Mouse (Mus musculus) limb, embryonic 15.5 days (tissue): ENCODE measurements around the gene Shq1. TPM values are rescaled to one million over a fixed set of nuclear protein-coding genes. Genes with fewer than 3 reads are reported as not detected.

Experiments
- ATAC-seq: fragments of 200-750 bp; cut with Nextera tagmentation; 2 replicates; pipeline ENCODE4 v1.8.0; 2017; ENCODE audit warnings: low read depth, moderate TSS enrichment; ENCODE audit not compliant: insufficient number of reproducible peaks, low FRiP score, low TSS enrichment
- H3K27ac ChIP-seq: fragments of 300-500 bp; sonication (generic); 2 replicates; pipeline ENCODE4 v1.5.1; 2015; ENCODE audit warnings: moderate library complexity, mild to moderate bottlenecking, inconsistent platforms
- H3K27me3 ChIP-seq: fragments of 300-500 bp; sonication (generic); 2 replicates; pipeline ENCODE4 v1.6.1; 2015; ENCODE audit warnings: inconsistent platforms
- H3K36me3 ChIP-seq: fragments of 300-500 bp; sonication (generic); 2 replicates; pipeline ENCODE4 v1.6.1; 2015; ENCODE audit warnings: inconsistent platforms
- H3K4me1 ChIP-seq: fragments of 300-500 bp; sonication (generic); 2 replicates; pipeline ENCODE4 v1.6.1; 2015; ENCODE audit warnings: inconsistent platforms
- H3K4me2 ChIP-seq: fragments of 300-500 bp; sonication (generic); 2 replicates; pipeline ENCODE4 v1.6.1; 2015; ENCODE audit warnings: mild to moderate bottlenecking, inconsistent platforms
- H3K4me3 ChIP-seq: fragments of 300-500 bp; sonication (generic); 2 replicates; pipeline ENCODE4 v1.5.1; 2015; ENCODE audit warnings: mild to moderate bottlenecking, inconsistent platforms
- H3K9ac ChIP-seq: fragments of 300-500 bp; sonication (generic); 2 replicates; pipeline ENCODE4 v1.6.1; 2015; ENCODE audit warnings: inconsistent platforms
- H3K9me3 ChIP-seq: fragments of 300-500 bp; sonication (generic); 2 replicates; pipeline ENCODE4 v1.6.1; 2016; ENCODE audit warnings: inconsistent platforms
- WGBS: fragments of 180-500 bp; shearing (Covaris S2); methylation state at CpG from one replicate; pipeline ENCODE4 v1.1.7; 2015; 5-methylcytosine and 5-hydroxymethylcytosine counted together
- polyA plus RNA-seq: library from polyadenylated mRNA; unstranded; fragments of >200 nt; fragmentation: Nextera tagmentation; extraction: Ambion mirVana; gene quantifications from 2 replicates; pipeline ENCODE4 v1.2.1, GENCODE M21; 2015

Gene Shq1
- polyA plus RNA-seq, 1 experiment from 2014 or later: 14.3 TPM

DNA sequence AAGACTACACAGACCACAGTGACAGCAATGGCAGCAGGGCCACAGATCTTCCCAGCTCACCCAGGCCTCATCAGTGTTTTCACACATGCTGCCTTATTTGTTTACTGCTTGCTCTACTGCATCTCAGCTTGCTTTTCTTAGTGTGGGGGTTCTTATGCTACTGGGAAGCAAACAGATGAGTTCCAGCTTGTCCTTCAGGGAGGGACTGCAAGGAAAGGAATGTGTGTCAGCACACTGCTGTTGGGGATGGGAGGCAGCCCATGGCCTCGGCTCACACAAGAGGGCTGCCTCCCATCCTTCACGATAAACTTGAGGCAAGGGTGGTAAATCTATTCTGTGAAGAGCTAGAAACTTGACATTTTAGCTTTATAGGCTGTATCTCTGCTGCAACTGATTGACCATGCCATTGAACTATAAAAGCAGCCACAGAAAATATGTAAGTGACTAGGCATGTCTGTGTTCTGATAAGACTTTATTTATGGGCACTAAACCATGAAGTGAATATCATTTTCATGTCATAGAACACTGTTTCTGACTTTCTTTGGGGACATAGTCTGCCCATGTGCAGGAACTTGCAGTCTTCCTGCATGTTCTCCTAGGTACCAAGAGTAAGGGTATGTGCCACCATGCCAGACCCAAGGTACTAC, 48.0 kb downstream of the Shq1 start:
- no peak for ATAC-seq
- Histone ChIP-seq H3K27ac (no peak overlapping the region), H3K9me3 (no peaks in the 10 kb centered on the region), H3K9ac (no peak overlapping the region), H3K36me3 (peaks cover 4% of the 10 kb centered on the region; the same call in 1 of the 2 replicates), H3K4me1 (0 out of 2 replicates have a peak, but pooled peaks cover 4% of the 10 kb centered on the region), H3K4me2 (no peak overlapping the region), H3K4me3 (no peak overlapping the region), H3K27me3 (no peaks in the 10 kb centered on the region)
- 54% methylated on average over 2 of the region's 2 CpGs for WGBS

DNA sequence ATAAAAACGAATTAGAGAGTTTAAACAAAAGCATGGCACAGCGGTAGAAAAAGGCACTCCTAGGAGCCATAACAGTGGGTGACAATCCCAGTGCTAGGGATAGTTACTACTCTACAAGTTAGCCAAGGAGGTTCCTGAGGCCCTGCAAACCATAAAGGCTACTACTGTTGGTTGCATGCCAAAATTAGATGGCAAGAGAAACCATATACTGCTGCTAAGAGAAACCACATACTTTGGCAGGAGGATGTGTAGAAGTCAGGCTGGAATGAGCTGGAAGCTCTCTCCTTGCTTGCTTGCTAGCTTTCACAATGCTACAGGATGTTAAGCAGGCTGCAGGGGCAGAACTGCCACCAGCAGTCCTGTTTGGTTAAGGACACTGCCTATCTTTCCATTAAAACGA, 50.5 kb downstream of the Shq1 start:
- ATAC-seq: no peak
- Histone ChIP-seq H3K27me3 (no peaks in the 10 kb centered on the region), H3K36me3 (no peaks in the 10 kb centered on the region), H3K9ac (no peak overlapping the region), H3K4me1 (0 out of 2 replicates have a peak, but pooled peaks cover 4% of the 10 kb centered on the region), H3K27ac (no peak overlapping the region), H3K4me2 (no peak overlapping the region), H3K9me3 (no peaks in the 10 kb centered on the region), H3K4me3 (no peak overlapping the region)
- 62% methylated on average over 3 of the region's 3 CpGs for WGBS

DNA sequence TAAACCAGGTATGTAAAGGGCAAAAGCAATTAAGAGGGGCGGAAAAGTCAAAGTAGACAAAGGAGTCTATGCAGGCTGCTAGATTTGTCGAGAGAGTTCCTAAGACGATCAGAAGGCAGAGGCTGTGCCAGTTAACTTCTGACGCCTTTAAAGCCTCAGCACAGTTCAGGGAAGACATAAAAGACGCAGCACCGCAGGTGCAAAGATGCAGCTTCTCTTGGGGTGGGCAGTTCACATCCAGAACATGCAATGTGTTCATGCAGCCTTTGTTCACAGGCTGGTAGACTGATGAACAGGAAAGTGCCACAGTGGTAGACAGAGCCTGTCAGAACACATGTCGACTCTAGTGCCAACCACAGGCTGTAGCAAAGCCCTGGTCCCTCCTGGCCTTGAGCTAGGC, 51.6 kb downstream of the Shq1 start:
- no peak for ATAC-seq

DNA sequence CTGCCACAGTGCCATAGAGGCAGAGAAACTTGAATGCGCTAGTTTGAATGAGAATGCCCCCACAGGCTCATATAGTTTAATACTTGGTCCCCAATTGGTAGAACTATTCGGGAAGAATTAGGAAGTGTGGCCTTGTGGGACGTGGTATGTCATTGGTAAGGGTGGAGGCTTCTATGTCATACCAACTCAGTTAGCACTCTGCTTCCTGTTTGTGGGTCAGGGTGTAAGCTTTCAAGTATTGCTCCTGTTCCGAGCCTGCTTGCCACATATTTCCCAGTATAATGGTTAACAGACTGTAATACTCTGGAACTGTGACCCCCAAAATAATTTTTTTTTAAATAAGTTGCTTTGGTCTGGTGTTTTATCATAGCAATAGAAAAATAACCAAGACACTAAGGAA, 54.8 kb downstream of the Shq1 start:
- 83% methylated on average over 4 of the region's 4 CpGs for WGBS
- no peaks in the 10 kb centered on the region for H3K9me3 ChIP-seq

More for the DNA sequence above, 51.6 kb downstream of the Shq1 start:
- Histone ChIP-seq H3K27ac (no peak overlapping the region), H3K36me3 (no peaks in the 10 kb centered on the region), H3K4me1 (0 out of 2 replicates have a peak, but pooled peaks cover 4% of the 10 kb centered on the region), H3K4me3 (no peak overlapping the region), H3K9ac (no peak overlapping the region), H3K4me2 (no peak overlapping the region), H3K27me3 (no peaks in the 10 kb centered on the region), H3K9me3 (no peaks in the 10 kb centered on the region)
- 86% methylated on average over 7 of the region's 7 CpGs for WGBS

DNA sequence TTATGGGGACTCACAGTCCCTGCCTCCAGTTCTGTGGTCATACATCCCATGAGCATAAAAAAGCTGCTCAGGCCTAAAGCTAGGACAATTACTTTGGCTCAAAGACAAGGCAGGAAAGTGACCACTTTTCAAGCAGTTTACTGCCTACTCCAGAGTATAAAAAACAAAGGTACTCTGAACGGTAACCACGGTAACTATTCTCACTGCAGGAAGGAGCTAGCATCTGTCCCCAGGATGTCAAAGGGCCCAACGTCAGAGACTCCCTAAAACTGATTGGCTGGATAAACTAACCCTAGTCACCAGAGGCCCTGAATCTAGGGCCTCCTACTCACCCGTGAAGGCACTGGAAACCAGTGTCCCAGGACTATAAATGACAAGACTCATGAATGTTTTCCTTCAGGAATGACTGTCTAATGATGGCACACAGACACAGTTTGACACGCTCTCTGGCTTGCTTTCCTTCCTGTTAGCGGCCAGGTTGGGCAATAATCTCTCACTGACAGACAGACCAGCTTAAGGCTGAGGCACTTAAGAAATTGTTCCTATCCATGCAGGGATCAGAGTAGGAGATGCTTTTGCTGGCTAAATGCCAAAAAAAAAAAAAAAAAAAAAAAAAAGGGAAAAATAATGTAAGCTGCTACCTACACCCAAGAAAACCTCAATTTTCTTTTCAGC, 57.2 kb downstream of the Shq1 start:
- Histone ChIP-seq H3K4me2 (no peak overlapping the region), H3K4me3 (no peak overlapping the region), H3K27ac (no peak overlapping the region), H3K36me3 (no peaks in the 10 kb centered on the region), H3K4me1 (peaks cover 8% of the 10 kb centered on the region; the same call in 1 of the 2 replicates), H3K27me3 (no peaks in the 10 kb centered on the region), H3K9me3 (no peaks in the 10 kb centered on the region), H3K9ac (no peak overlapping the region)
- WGBS: 60% methylated on average over 6 of the region's 6 CpGs
- ATAC-seq: no peak

More for the DNA sequence above, 54.8 kb downstream of the Shq1 start:
- no peak overlapping the region for H3K4me3 ChIP-seq
- no peak overlapping the region for H3K4me2 ChIP-seq
- H3K36me3 ChIP-seq: no peaks in the 10 kb centered on the region
- H3K9ac ChIP-seq: no peak overlapping the region
- H3K4me1 ChIP-seq: 0 out of 2 replicates have a peak, but pooled peaks cover 4% of the 10 kb centered on the region
- H3K27me3 ChIP-seq: no peaks in the 10 kb centered on the region
- no peak overlapping the region for H3K27ac ChIP-seq
- no peak for ATAC-seq

DNA sequence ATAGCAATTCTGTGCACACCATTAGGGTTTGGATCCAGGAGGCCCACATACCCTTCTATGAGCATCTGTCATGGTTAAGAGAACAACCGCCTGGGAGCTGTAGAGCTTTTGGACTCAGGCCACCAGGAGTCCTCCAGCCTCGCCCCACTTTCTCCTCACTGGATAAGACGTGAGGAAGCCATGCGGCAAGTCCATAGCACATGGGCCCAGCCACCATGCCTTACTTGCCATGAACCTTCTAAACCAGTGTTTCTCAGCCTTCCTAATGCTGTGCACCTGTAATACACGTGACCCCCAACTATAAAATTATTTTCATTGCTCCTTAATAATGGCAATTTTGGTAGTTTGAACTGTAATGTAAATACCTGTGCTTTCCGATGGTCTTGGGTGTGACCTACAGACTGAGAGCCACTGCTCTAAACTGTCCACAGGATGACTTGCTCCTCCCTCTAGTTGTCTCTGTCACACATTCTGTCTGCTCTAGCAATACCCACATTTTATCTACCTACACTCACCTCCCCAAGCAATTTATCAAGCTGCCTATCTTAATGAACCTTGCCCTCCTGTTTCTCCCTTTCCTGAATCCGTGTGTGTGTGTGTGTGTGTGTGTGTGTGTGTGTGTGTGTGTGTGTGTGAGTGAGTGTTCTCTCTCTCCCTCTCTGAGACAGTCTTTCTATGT, 59.9 kb downstream of the Shq1 start:
- ATAC-seq: no peak
- Histone ChIP-seq H3K27me3 (no peaks in the 10 kb centered on the region), H3K4me3 (no peak overlapping the region), H3K27ac (no peak overlapping the region), H3K9ac (no peak overlapping the region), H3K4me1 (peaks cover 10% of the 10 kb centered on the region; the same call in 1 of the 2 replicates), H3K4me2 (no peak overlapping the region), H3K9me3 (no peaks in the 10 kb centered on the region), H3K36me3 (no peaks in the 10 kb centered on the region)
- 85% methylated on average over 7 of the region's 7 CpGs for WGBS

DNA sequence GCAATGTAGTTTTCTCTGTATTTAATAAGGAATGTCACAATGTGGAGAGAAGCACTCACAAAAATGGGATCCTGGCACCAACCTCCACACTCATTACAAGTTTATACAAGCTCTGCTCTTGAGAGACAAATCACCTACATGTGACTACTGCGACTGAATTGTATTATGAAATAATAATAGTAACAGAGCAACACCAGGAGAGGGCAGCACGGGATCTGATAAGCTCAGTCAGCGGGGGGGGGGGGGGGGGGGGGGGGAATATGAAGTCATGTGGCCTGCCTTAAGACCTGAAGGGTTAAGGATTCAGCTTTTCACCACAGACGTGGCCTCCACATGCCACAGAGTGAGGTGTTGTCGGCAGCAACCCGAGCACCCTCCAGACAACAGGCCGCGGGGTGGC, 60.8 kb downstream of the Shq1 start:
- no peaks in the 10 kb centered on the region for H3K27me3 ChIP-seq

DNA sequence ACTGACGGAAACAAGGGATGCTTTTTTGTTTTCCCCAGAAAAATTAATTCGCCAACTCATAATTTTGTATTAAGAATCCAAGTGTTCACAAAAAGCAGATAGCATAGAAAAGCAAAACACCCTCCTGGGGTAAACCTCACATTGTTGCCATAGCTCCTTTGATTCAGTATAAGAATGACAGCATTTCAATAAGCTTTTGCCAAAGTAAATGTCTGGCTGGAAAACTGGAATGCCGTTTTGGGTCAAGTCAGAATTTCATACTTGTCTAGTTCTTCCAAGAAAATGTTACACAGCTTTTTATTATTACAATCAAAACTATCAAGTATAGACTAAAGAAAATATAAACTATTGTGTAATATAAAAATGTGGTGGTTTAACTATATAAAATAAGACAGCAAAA, 61.7 kb downstream of the Shq1 start:
- peaks cover 10% of the 10 kb centered on the region; the same call in 1 of the 2 replicates for H3K4me1 ChIP-seq
- no peak for ATAC-seq
- no peak overlapping the region for H3K27ac ChIP-seq
- WGBS: 83% methylated on average over 3 of the region's 3 CpGs
- H3K9me3 ChIP-seq: no peaks in the 10 kb centered on the region
- H3K4me2 ChIP-seq: no peak overlapping the region
- H3K27me3 ChIP-seq: no peaks in the 10 kb centered on the region
- no peak overlapping the region for H3K4me3 ChIP-seq
- no peak overlapping the region for H3K9ac ChIP-seq
- no peaks in the 10 kb centered on the region for H3K36me3 ChIP-seq

More for the DNA sequence above, 60.8 kb downstream of the Shq1 start:
- WGBS: 61% methylated on average over 8 of the region's 8 CpGs
- no peak overlapping the region for H3K4me2 ChIP-seq
- no peaks in the 10 kb centered on the region for H3K36me3 ChIP-seq
- H3K4me3 ChIP-seq: no peak overlapping the region
- no peaks in the 10 kb centered on the region for H3K9me3 ChIP-seq
- ATAC-seq: no peak
- no peak overlapping the region for H3K27ac ChIP-seq
- H3K9ac ChIP-seq: no peak overlapping the region
- H3K4me1 ChIP-seq: peaks cover 10% of the 10 kb centered on the region; the same call in 1 of the 2 replicates

DNA sequence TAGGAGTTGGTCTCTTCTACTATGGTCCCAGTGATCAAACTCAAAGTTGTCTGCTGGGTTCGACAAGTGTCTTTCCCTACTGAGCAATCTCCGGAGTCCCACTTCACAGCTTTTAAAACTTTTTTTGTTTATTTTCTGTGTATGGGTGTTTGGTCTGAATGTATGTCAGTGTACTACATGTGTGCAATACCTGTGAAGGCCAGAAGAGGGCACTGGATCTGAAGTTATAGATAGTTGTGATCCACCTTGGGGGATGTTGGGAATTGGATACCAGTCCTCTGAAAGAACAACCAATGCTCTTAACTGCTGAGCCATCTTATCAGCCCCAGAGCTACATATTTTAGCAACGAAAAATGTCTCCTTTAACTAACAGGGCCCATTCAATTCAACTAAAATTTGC, 62.5 kb downstream of the Shq1 start:
- H3K4me1 ChIP-seq: peaks cover 17% of the 10 kb centered on the region; the same call in 1 of the 2 replicates
- H3K9me3 ChIP-seq: no peaks in the 10 kb centered on the region
- H3K36me3 ChIP-seq: no peaks in the 10 kb centered on the region
- WGBS: 93% methylated on average over 3 of the region's 3 CpGs
- no peak overlapping the region for H3K4me3 ChIP-seq
- no peak overlapping the region for H3K27ac ChIP-seq
- H3K9ac ChIP-seq: no peak overlapping the region
- no peaks in the 10 kb centered on the region for H3K27me3 ChIP-seq
- H3K4me2 ChIP-seq: no peak overlapping the region
- no peak for ATAC-seq

DNA sequence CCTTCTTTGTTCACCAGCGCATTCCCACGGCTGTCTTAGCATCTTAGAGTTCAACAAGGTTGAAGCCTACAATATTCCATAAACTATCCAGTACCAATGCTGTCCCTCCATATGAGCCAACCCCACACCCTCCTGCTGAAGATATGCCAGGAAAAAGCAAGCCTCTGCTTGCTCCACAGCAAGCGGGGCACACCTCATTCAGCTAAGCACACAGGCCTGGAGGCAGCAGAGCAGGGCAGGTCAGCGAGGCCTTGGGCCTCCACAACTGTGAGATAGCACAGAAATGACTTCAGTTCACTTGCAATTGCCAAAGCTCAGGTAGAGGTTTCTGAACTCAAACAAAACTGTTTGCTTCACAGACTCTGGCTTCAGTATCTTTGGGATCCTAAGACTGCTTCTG, 64.2 kb downstream of the Shq1 start:
- Histone ChIP-seq H3K4me1 (peaks cover 20% of the 10 kb centered on the region; the same call in 1 of the 2 replicates), H3K4me3 (no peak overlapping the region), H3K9me3 (no peaks in the 10 kb centered on the region), H3K4me2 (no peak overlapping the region), H3K9ac (no peak overlapping the region), H3K27ac (no peak overlapping the region), H3K36me3 (no peaks in the 10 kb centered on the region), H3K27me3 (no peaks in the 10 kb centered on the region)
- no peak for ATAC-seq
- 70% methylated on average over 4 of the region's 4 CpGs for WGBS

DNA sequence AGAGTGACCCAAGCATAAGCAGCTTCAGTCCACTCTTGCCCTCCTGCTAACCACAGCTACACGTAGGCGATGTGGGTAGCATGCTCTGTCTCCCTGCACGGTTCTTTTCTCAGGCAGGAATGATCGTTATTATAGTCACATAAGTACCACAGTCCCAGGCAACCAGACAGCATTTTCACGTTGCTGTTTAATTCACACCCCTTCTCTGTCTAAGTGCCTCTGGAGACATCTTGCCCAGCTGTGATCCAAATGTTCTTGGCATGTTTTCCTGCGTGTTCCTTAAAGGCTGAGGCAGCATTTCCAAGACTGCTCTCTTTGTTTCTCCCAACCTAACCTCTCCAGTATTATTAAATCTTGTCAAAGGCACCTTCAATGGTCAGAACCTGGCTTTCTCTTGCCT, 67.3 kb downstream of the Shq1 start:
- no peak for ATAC-seq
- no peaks in the 10 kb centered on the region for H3K9me3 ChIP-seq
- WGBS: 34% methylated on average over 6 of the region's 6 CpGs

DNA sequence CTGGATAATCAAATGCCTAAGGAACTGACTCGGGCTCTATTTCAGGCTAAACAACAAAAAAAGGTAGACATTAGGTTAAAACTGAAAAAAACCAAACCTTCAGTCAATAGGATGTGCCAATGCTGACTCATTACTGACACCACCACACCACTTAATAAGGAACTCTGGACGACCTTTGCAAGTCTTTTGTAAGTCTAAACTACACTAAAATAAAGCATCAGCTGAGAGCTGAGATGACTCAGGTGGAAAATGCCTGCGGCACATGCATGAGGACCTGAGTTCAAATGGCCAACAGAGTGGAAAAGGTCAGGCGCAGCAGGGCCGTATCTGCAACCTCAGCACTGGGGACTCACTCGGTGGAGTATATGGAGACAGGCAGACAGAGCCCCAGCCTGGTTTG, 69.3 kb downstream of the Shq1 start:
- H3K4me3 ChIP-seq: no peak overlapping the region
- WGBS: 84% methylated on average over 6 of the region's 6 CpGs
- no peaks in the 10 kb centered on the region for H3K36me3 ChIP-seq
- H3K27ac ChIP-seq: no peak overlapping the region
- H3K9ac ChIP-seq: no peak overlapping the region
- H3K4me2 ChIP-seq: no peak overlapping the region
- no peak for ATAC-seq
- H3K9me3 ChIP-seq: no peaks in the 10 kb centered on the region
- H3K27me3 ChIP-seq: no peaks in the 10 kb centered on the region
- peaks cover 10% of the 10 kb centered on the region; the same call in 1 of the 2 replicates for H3K4me1 ChIP-seq

More for the DNA sequence above, 67.3 kb downstream of the Shq1 start:
- no peak overlapping the region for H3K27ac ChIP-seq
- no peak overlapping the region for H3K9ac ChIP-seq
- H3K4me2 ChIP-seq: no peak overlapping the region
- peaks cover 12% of the 10 kb centered on the region; the same call in 1 of the 2 replicates for H3K4me1 ChIP-seq
- no peaks in the 10 kb centered on the region for H3K27me3 ChIP-seq
- no peak overlapping the region for H3K4me3 ChIP-seq
- no peaks in the 10 kb centered on the region for H3K36me3 ChIP-seq
